ENCODE assay signal across 7 mouse cellular contexts in genomic region chr13:24374606-24375005, GRCm38 (mm10). TPM values are rescaled to one million over a fixed set of nuclear protein-coding genes. Genes with fewer than 3 reads are reported as not detected.
DNase-seq lines count a peak whose midpoint lies in the region; TF ChIP-seq lines count a peak whose summit lies in the region.
"Not testable (repeated sequence)": the region's sequence is repeated elsewhere in the genome, so short reads cannot be mapped to it uniquely, and the experiment has no call there.

No protein-coding gene starts in this region.

- DNase-seq in A20 (ENCODE audit: low read depth, low spot score) (peak; percentile 35), ES-CJ7 (ENCODE audit: low read depth, low spot score) (peak; percentile 3)
- not testable (repeated sequence) for DNase-seq in gastrocnemius, adult 2 months
- peak; percentile 21 for DNase-seq in induced T-regulatory cell, adult 2 months (ENCODE audit: low read depth)
- peak; percentile 35 for DNase-seq in naive thymus-derived CD4-positive, alpha-beta T cell, adult 2 months (ENCODE audit: low read depth)
- peak; percentile 80 to 91 for DNase-seq in thymus, adult 18-20 months
- peak; percentile 80 for DNase-seq in thymus, postnatal 25 days

- intact Hi-C loops in gastrocnemius, adult 2 months (cut with DNase I), result not testable (repeated sequence)

- 0 out of 2 replicates have a peak overlapping the region, but pooled peaks have one; percentile 48 for H3K27ac ChIP-seq in gastrocnemius, adult 2 months

- not testable (repeated sequence) for H3K4me3 ChIP-seq in gastrocnemius, adult 2 months

- TF ChIP-seq CTCF in gastrocnemius, adult 2 months (IDR thresholded peaks at IDR 0.05), result not testable (repeated sequence)

RNA-seq across cellular contexts. Expression of gene Cmah, which starts 47.4 kb away (rescaled TPM):
- total RNA-seq in gastrocnemius, adult 2 months (2021), result 1 to 10 TPM; 1.9 to 2.2 TPM
